Mouse (Mus musculus) urinary bladder, postnatal 10 days (tissue): Measurements from ENCODE around the gene Rreb1.

ENCODE experiments used
- DNase-seq: peaks from one replicate; pipeline ENCODE4 v3.0.0; 2022; ENCODE audit warnings: low spot score

Rreb1 gene

DNA sequence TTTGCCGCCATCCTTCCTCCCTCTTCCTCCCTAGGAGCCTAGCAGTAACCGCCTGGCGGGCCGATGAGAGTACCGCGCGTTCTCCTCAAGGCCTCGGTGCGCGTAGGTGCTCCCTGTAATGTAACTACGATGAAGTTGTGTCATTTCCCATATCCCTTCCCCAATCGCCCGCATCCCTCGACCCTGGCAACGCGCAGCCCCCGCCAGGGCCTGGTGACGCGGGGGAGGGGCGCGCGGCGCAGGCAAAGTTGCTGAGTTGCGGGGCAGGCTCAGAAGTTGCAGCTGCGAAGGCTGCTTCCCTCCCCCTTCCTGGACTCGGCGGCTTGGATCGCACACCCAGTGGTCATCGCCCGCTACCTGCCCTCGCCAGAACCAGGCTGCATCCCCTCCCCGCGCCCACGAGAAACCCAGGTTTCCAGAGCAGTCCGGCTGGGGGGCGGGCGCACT is at the start of gene Rreb1:
TSS of gene Rreb1 (plus strand) at position 254 of the 447 bp plus-strand sequence.
- DNase-seq, result no peak

DNA sequence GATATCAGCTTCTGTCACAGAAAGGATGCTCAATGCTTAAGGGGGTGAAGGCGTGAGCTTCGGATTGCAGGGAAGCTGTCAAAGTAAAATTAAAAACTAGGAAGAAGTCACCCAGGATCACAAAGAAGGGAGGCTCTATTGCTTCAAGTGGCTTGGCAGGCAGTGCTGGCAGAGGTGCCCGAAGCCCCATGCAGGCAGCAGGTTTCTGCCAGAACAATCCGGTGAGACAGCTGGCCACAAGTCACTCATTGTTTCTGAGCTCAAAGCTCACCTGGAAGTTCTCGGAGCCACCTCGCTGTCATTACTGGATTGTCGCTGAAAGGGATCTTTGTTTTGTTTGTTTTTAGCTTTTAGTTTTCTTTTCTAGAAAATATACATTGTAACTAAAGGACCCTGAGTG is 49.6 kb upstream of the Rreb1 start:
- no peak for DNase-seq

GRCm38 (mm10) chr13:37731914-37732693 is 46.1 kb upstream of the Rreb1 start:
- no peak for DNase-seq

DNA sequence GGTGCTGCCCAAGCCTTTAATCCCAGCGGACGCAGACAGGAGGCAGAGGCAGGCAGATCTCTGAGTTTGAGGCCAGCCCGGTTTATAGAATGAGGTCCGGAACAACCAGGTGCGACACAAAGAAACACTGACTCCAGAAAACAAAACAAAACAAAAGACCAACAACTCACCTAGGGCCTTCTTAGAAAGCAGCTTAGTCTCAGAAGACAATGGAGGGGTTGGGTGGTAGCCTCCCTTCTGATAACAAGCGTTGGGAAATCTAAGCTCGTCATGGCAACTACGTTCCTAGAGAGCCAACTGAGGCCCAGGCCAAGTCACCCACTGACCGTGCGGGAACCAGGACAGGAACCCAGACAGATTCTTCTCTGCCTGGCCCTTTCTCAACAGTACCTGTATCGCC is 43.7 kb upstream of the Rreb1 start:
- no peak for DNase-seq

- DNase-seq, result no peak
These were observed 38.1 kb upstream of the Rreb1 start for GRCm38 (mm10) chr13:37740111-37740510.

GRCm38 (mm10) chr13:37740752-37741151 is 37.4 kb upstream of the Rreb1 start:
- no peak for DNase-seq

GRCm38 (mm10) chr13:37742248-37742647 is 36.0 kb upstream of the Rreb1 start:
- DNase-seq, result no peak

GRCm38 (mm10) chr13:37747504-37747903 is 30.7 kb upstream of the Rreb1 start:
- DNase-seq, result no peak

GRCm38 (mm10) chr13:37749485-37749884 is 28.7 kb upstream of the Rreb1 start:
- DNase-seq, result no peak

- no peak for DNase-seq
These were observed 26.8 kb upstream of the Rreb1 start for GRCm38 (mm10) chr13:37751154-37751950.

GRCm38 (mm10) chr13:37759341-37760012 is 18.7 kb upstream of the Rreb1 start:
- no peak for DNase-seq

- DNase-seq, result no peak
These were observed 18.2 kb upstream of the Rreb1 start for GRCm38 (mm10) chr13:37760013-37760342.

DNA sequence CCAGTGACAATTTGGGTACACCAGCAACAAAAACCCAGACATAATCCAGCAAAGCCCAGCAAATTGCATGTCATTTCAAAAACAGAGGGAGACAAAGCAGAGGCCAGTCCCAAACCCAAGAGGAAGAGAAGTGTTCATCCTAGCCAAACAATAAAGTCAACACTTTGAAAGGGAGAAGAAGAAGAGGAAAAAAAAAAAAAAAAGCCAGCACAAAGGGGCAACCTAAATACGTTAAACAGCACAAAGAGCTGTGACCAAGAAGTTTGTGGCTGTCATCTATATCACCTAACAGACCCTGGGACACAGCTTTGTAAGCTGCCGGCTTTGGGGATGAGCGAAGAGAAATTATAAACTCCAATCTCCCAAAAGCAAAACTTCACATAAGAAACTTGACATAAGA is 17.8 kb upstream of the Rreb1 start:
- no peak for DNase-seq

- DNase-seq, result no peak
These were observed 17.0 kb upstream of the Rreb1 start for GRCm38 (mm10) chr13:37760957-37761941.

- DNase-seq, result no peak
These were observed 14.3 kb upstream of the Rreb1 start for GRCm38 (mm10) chr13:37763800-37764407.

- DNase-seq, result no peak
These were observed 8.4 kb upstream of the Rreb1 start for GRCm38 (mm10) chr13:37769777-37770176.

DNA sequence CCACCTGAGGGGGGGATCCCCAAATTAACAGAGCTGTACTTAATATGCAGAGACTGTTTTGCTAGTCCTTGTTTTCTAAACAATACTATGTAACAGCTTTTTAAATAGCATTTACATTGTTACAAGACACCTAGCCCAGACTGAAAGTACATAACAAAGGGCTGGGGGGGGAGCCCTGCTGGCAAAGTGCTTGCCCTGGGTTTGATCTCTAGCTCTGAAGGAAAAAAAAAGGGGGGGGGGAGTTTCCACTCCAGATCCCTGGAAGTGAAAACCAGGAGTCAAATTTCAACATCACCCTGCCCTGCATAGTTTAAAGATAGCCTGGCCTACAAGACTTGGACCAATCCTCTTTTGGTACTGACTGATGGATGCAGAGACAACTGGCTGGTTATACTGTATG is 4.7 kb upstream of the Rreb1 start:
- DNase-seq, result no peak

GRCm38 (mm10) chr13:37776675-37777074 is 1.5 kb upstream of the Rreb1 start:
- DNase-seq, result no peak

DNA sequence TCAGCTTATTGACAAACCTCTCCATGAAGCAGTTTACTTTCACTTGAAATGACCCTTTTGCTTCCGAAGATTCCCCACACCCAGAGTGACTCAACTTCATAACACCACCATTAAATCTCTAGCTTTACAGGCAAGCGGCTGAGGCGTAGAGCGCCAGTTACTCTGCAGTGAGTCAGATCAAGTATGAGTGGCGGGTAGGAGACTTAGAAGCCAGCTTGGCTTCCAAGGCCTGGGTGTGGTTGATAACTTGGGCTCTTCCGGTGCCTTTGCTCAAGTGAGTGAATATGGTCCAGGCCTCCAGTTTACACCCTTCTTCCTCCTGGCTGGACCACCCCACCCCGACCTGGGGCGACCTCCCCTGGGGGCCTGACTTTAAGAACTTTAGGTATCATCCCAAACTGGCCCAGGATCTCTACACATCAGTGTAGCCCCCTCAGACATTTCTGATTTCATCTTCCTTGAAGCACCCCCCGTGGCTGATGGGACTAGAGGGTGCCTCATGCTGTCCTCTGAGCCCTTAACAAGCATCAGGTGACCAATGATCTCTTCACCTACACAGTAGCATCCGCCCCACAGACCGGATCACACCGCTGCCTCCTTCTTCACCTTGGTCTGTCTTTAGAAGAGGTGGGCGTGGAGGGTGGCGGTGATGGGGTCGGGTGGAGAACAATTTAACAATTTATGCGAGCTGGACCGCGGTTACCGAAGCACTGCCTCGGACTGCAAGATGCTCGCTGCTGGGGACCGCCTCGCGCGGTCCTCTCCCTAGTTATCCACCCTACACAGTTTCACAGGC is 651 bp upstream of the Rreb1 start:
- DNase-seq, result no peak

DNA sequence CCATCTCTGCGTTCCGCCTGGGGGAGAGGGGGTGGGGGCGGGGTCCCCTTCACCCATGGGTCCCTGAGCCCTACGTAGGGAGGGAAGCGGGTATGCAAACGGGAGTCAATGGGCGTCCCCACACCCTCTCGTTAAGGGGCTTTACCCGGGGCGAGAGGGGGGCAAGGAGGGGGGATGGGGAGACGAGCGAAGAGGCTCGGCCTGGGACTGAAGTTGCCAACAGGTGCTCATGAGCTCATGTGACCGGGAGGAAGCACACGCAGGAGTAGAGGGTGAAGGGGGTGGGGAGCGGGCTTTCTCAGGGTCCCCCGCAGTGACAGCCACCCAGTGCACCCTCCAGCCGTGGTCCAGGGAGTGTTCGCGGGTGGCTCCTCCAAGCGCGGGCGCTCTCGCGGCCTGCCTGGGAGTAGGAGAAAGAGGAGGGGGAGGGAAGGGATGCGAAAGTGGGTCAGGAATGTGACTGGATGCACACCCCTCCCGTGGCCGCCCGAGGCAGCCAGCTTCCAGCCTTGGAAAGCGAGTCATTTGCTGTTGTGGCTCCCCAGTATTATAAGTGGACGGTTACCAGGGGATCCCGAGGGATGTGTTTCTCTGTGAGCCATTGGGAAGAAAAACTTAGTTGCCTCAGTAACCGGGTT is 513 bp downstream of the Rreb1 start:
- DNase-seq, result no peak
